34 mouse cellular contexts compared by ENCODE assay signal in genomic region chr17:37075766-37076165, GRCm38 (mm10). TPM values are rescaled to one million over a fixed set of nuclear protein-coding genes. Genes with fewer than 3 reads are reported as not detected.
DNase-seq lines count a peak whose midpoint lies in the region; ATAC-seq and TF ChIP-seq lines count a peak whose summit lies in the region.
"Had no signal": no experiment of that assay in that cellular context is flagged by ENCODE, and none has a peak within 500 bp of the region (broad histone marks: within the 10 kb centered on the region; RNA-seq: fewer than 3 reads in every experiment).

No protein-coding gene starts in this region.

- ATAC-seq in frontal cortex, adult (ENCODE audit: low TSS enrichment): peak; percentile 15; the same call in 1 of the 2 replicates
- no peak for ATAC-seq in liver, embryonic 12.5 days
- no peak for ATAC-seq in activated CD4-positive, CD25-positive, alpha-beta regulatory T cell, adult 4 months
- ATAC-seq: CD4-positive, CD25-positive, alpha-beta regulatory T cell, adult 4 months; forebrain, embryonic 15.5 days; intestine, postnatal 0 days had no signal

- no peaks in the 10 kb centered on the region for H3K9me3 ChIP-seq in ES-E14 (ENCODE audit: control insufficient read depth, insufficient read depth, low read depth, low read length)
- no peaks in the 10 kb centered on the region for H3K9me3 ChIP-seq in liver, embryonic 12.5 days (replicated peaks)
- H3K9me3 ChIP-seq: embryonic facial prominence, embryonic 10.5 days; embryonic facial prominence, embryonic 13.5 days; forebrain, embryonic 12.5 days; forebrain, embryonic 15.5 days; heart, embryonic 13.5 days had no signal

- peaks cover 18 to 25% of the 10 kb centered on the region in 2 experiments for H3K4me1 ChIP-seq in ES-E14 (ENCODE audit: control insufficient read depth in 2 of 2, insufficient read depth in 2 of 2, low read length in 2 of 2, poor library complexity in 1 of 2)
- H3K4me1 ChIP-seq in liver, embryonic 12.5 days: no peaks in the 10 kb centered on the region

- no peak overlapping the region for H3K4me2 ChIP-seq in liver, embryonic 12.5 days
- H3K4me2 ChIP-seq: embryonic facial prominence, embryonic 13.5 days; forebrain, embryonic 12.5 days; forebrain, embryonic 15.5 days; heart, embryonic 13.5 days; hindbrain, embryonic 14.5 days had no signal

- H3K9ac ChIP-seq in ES-E14 (ENCODE audit: insufficient read depth, low read depth, low read length, poor library complexity, severe bottlenecking): no peak overlapping the region
- no peak overlapping the region for H3K9ac ChIP-seq in liver, embryonic 12.5 days
- H3K9ac ChIP-seq: embryonic facial prominence, embryonic 13.5 days; forebrain, embryonic 12.5 days; forebrain, embryonic 15.5 days; heart, embryonic 13.5 days; hindbrain, embryonic 14.5 days had no signal

- 65% methylated on average over 2 of the region's 2 CpGs for WGBS in liver, embryonic 12.5 days (ENCODE audit: insufficient replicate concordance)

- no peak for DNase-seq in frontal cortex, postnatal 25 days (ENCODE audit: low spot score in 2 of 2)
- DNase-seq in right cerebral cortex, adult 18-20 months: peak; percentile 2
- DNase-seq in right cerebral cortex, adult 2 months (ENCODE audit: low spot score in 2 of 2): no peak
- no peak for DNase-seq in ES-E14 (ENCODE audit: low read depth, low spot score)
- DNase-seq: adrenal gland, postnatal 10 days; adrenal gland, postnatal 36 days; cerebellum, adult 9-11 months; cerebellum, postnatal 36 days; embryo, embryonic 11 days; gastrocnemius, adult 2 months; gastrocnemius, postnatal 14 days; heart, adult 18-20 months; heart, postnatal 14 days; heart, postnatal 4 days had no signal

- in situ Hi-C loops in ES-E14 (cut with MboI; ENCODE audit: low sequenced_read_pairs in 2 of 2, unreplicated experiment in 2 of 2): no loop called here

- no peaks in the 10 kb centered on the region for H3K27me3 ChIP-seq in liver, embryonic 12.5 days (replicated peaks)
- H3K27me3 ChIP-seq: embryonic facial prominence, embryonic 13.5 days; forebrain, embryonic 12.5 days; forebrain, embryonic 15.5 days; heart, embryonic 13.5 days had no signal

- no peak overlapping the region for H3K4me3 ChIP-seq in ES-E14 (ENCODE audit: insufficient read depth in 1 of 2, low read depth in 1 of 2, low read length in 2 of 2, poor library complexity in 1 of 2, severe bottlenecking in 1 of 2)
- no peak overlapping the region for H3K4me3 ChIP-seq in liver, embryonic 12.5 days
- H3K4me3 ChIP-seq: embryonic facial prominence, embryonic 10.5 days; embryonic facial prominence, embryonic 13.5 days; erythroblast, embryonic 14.5 days; forebrain, embryonic 12.5 days; forebrain, embryonic 15.5 days; gastrocnemius, adult 2 months; heart, embryonic 13.5 days had no signal

- peaks cover 46% of the 10 kb centered on the region for H3K36me3 ChIP-seq in ES-E14 (ENCODE audit: control insufficient read depth, insufficient read depth, low read length, poor library complexity, severe bottlenecking)
- no peaks in the 10 kb centered on the region for H3K36me3 ChIP-seq in liver, embryonic 12.5 days

- H3K27ac ChIP-seq in ES-E14 (ENCODE audit: insufficient read depth, low read depth, low read length, poor library complexity, severe bottlenecking): peak overlapping the region; percentile 5; the same call in 1 of the 2 replicates
- H3K27ac ChIP-seq in liver, embryonic 12.5 days: no peak overlapping the region
- H3K27ac ChIP-seq: embryonic facial prominence, embryonic 10.5 days; embryonic facial prominence, embryonic 13.5 days; forebrain, embryonic 12.5 days; forebrain, embryonic 15.5 days; gastrocnemius, adult 2 months; heart, embryonic 13.5 days; hindbrain, embryonic 14.5 days had no signal

TF ChIP-seq in ES-E14, 5 proteins besides CTCF, POLR2A, EP300 and RAD21:
- TF ChIP-seq ZC3H11A (IDR thresholded peaks at IDR 0.05; ENCODE audit: borderline replicate concordance, low read depth, low read length) (no peak), ZNF384 (IDR thresholded peaks at IDR 0.05; ENCODE audit: low read depth, low read length) (no peak), HCFC1 (IDR thresholded peaks at IDR 0.05; ENCODE audit: borderline replicate concordance, insufficient read depth, low read length) (no peak), MAFK (IDR thresholded peaks at IDR 0.05; ENCODE audit: insufficient read depth, low read depth, low read length) (no peak), CHD2 (IDR thresholded peaks at IDR 0.05; ENCODE audit: low read depth, low read length) (no peak)

RNA-seq across cellular contexts. Expression of gene Olfr90, which starts 12.5 kb away (rescaled TPM):
- total RNA-seq in ES-E14 (2012; rRNA removed): 0.11 and 0.22 TPM in 2 replicates
- polyA plus RNA-seq in liver, embryonic 12.5 days (2016; fragmentation: Nextera tagmentation; extraction: Ambion mirVana): not detected in 2 replicates
- polyA plus RNA-seq in activated CD4-positive, CD25-positive, alpha-beta regulatory T cell, adult 4 months (2017; shearing (Covaris generic)): under 1 TPM in 1 of 2 experiments, not detected in 1; 0.19 TPM
- total RNA-seq: adrenal gland, adult 18-20 months; adrenal gland, postnatal 10 days; adrenal gland, postnatal 36 days; gastrocnemius, adult 2 months; gastrocnemius, postnatal 14 days; gastrocnemius, postnatal 4 days; heart, adult 18-20 months; heart, postnatal 14 days; heart, postnatal 4 days had no signal
- polyA plus RNA-seq: C2C12; cortical plate, adult 2 months; embryonic facial prominence, embryonic 10.5 days; embryonic facial prominence, embryonic 13.5 days; erythroblast, embryonic 14.5 days; forebrain, embryonic 15.5 days; heart, embryonic 13.5 days; heart, embryonic 16.5 days; hindbrain, embryonic 11.5 days; hindbrain, embryonic 14.5 days; intestine, embryonic 14.5 days; intestine, postnatal 0 days had no signal

RNA-seq across cellular contexts. Expression of gene Olfr91, which starts 22.3 kb away (rescaled TPM):
- total RNA-seq in ES-E14 (2012; rRNA removed): 0.11 and 0.13 TPM in 2 replicates
- polyA plus RNA-seq in liver, embryonic 12.5 days (2016; fragmentation: Nextera tagmentation; extraction: Ambion mirVana): not detected in 2 replicates
- not detected for polyA plus RNA-seq in activated CD4-positive, CD25-positive, alpha-beta regulatory T cell, adult 4 months (2017; shearing (Covaris generic))
- total RNA-seq: adrenal gland, adult 18-20 months; adrenal gland, postnatal 10 days; adrenal gland, postnatal 36 days; gastrocnemius, adult 2 months; gastrocnemius, postnatal 14 days; gastrocnemius, postnatal 4 days; heart, adult 18-20 months; heart, postnatal 14 days; heart, postnatal 4 days; MEL had no signal
- polyA plus RNA-seq: C2C12; CD4-positive, CD25-positive, alpha-beta regulatory T cell, adult 4 months; cortical plate, adult 2 months; embryonic facial prominence, embryonic 10.5 days; embryonic facial prominence, embryonic 13.5 days; erythroblast, embryonic 14.5 days; forebrain, embryonic 12.5 days; forebrain, embryonic 15.5 days; heart, embryonic 13.5 days; heart, embryonic 16.5 days; hindbrain, embryonic 14.5 days; intestine, embryonic 14.5 days; intestine, postnatal 0 days had no signal

RNA-seq across cellular contexts. Expression of gene Gabbr1, which starts 30.0 kb away (rescaled TPM):
- total RNA-seq in ES-E14 (2012; rRNA removed): 60.9 and 106 TPM in 2 replicates
- 1.1 and 1.6 TPM in 2 replicates for polyA plus RNA-seq in liver, embryonic 12.5 days (2016; fragmentation: Nextera tagmentation; extraction: Ambion mirVana)
- 1 to 10 TPM; 5.0 to 6.2 TPM for polyA plus RNA-seq in activated CD4-positive, CD25-positive, alpha-beta regulatory T cell, adult 4 months (2017; shearing (Covaris generic))

RNA-seq across cellular contexts. Expression of gene Olfr92, which starts 44.1 kb away (rescaled TPM):
- total RNA-seq in ES-E14 (2012; rRNA removed): not detected in 2 replicates
- polyA plus RNA-seq in liver, embryonic 12.5 days (2016; fragmentation: Nextera tagmentation; extraction: Ambion mirVana): not detected in 2 replicates
- not detected for polyA plus RNA-seq in activated CD4-positive, CD25-positive, alpha-beta regulatory T cell, adult 4 months (2017; shearing (Covaris generic))
- total RNA-seq: adrenal gland, adult 18-20 months; adrenal gland, postnatal 10 days; adrenal gland, postnatal 36 days; gastrocnemius, adult 2 months; gastrocnemius, postnatal 14 days; gastrocnemius, postnatal 4 days; heart, adult 18-20 months; heart, postnatal 14 days; heart, postnatal 4 days; MEL had no signal
- polyA plus RNA-seq: C2C12; CD4-positive, CD25-positive, alpha-beta regulatory T cell, adult 4 months; cortical plate, adult 2 months; embryonic facial prominence, embryonic 10.5 days; embryonic facial prominence, embryonic 13.5 days; erythroblast, embryonic 14.5 days; forebrain, embryonic 12.5 days; forebrain, embryonic 15.5 days; heart, embryonic 13.5 days; heart, embryonic 16.5 days; hindbrain, embryonic 11.5 days; hindbrain, embryonic 14.5 days; intestine, embryonic 14.5 days; intestine, postnatal 0 days had no signal

RNA-seq across cellular contexts. Expression of gene Mog, which starts 52.6 kb away (rescaled TPM):
- total RNA-seq in ES-E14 (2012; rRNA removed): 0.62 and 0.85 TPM in 2 replicates
- polyA plus RNA-seq in liver, embryonic 12.5 days (2016; fragmentation: Nextera tagmentation; extraction: Ambion mirVana): not detected in 2 replicates
- polyA plus RNA-seq in activated CD4-positive, CD25-positive, alpha-beta regulatory T cell, adult 4 months (2017; shearing (Covaris generic)): not detected
- total RNA-seq: adrenal gland, adult 18-20 months; adrenal gland, postnatal 10 days; adrenal gland, postnatal 36 days; gastrocnemius, adult 2 months; gastrocnemius, postnatal 14 days; gastrocnemius, postnatal 4 days; heart, adult 18-20 months; heart, postnatal 14 days; heart, postnatal 4 days; MEL had no signal
- polyA plus RNA-seq: CD4-positive, CD25-positive, alpha-beta regulatory T cell, adult 4 months; erythroblast, embryonic 14.5 days; heart, embryonic 13.5 days; heart, embryonic 16.5 days; intestine, postnatal 0 days had no signal
